Mouse (Mus musculus) limb, embryonic 12.5 days (tissue): ENCODE measurements at regions not wholly inside any gene's neighbourhood (a gene's known extent, or its start where the extent isn't known, plus 50 kb on each side); places are given as distances from the start of the nearest gene placed in this dataset.
"Not testable (repeated sequence)": the region's sequence is repeated elsewhere in the genome, so short reads cannot be mapped to it uniquely, and the experiment has no call there.

Source experiments
- ATAC-seq: fragments of 200-750 bp; cut with Nextera tagmentation; 2 replicates; pipeline ENCODE4 v1.8.0; 2017; ENCODE audit warnings: low read depth, moderate TSS enrichment; ENCODE audit not compliant: insufficient number of reproducible peaks, insufficient read depth, low FRiP score, low TSS enrichment
- H3K27ac ChIP-seq: fragments of 300-500 bp; sonication (generic); 2 replicates; pipeline ENCODE4 v1.5.1; 2016; ENCODE audit warnings: mild to moderate bottlenecking, moderate library complexity
- H3K27me3 ChIP-seq: fragments of 300-500 bp; sonication (generic); 2 replicates; pipeline ENCODE4 v1.6.1; 2016; ENCODE audit warnings: mild to moderate bottlenecking, moderate library complexity
- H3K36me3 ChIP-seq: fragments of 300-500 bp; sonication (generic); 2 replicates; pipeline ENCODE4 v1.6.1; 2016; ENCODE audit warnings: mild to moderate bottlenecking, moderate library complexity
- H3K4me1 ChIP-seq: fragments of 300-500 bp; sonication (generic); replicated peaks from 2 replicates; pipeline ENCODE4 v1.6.1; 2016
- H3K4me2 ChIP-seq: fragments of 300-500 bp; sonication (generic); 2 replicates; pipeline ENCODE4 v1.6.1; 2016; ENCODE audit warnings: mild to moderate bottlenecking, moderate library complexity
- H3K4me3 ChIP-seq: fragments of 300-500 bp; sonication (generic); replicated peaks from 2 replicates; pipeline ENCODE4 v1.5.1; 2016; ENCODE audit warnings: mild to moderate bottlenecking
- H3K9ac ChIP-seq: fragments of 300-500 bp; sonication (generic); replicated peaks from 2 replicates; pipeline ENCODE4 v1.6.1; 2016; ENCODE audit warnings: mild to moderate bottlenecking, moderate library complexity
- H3K9me3 ChIP-seq: fragments of 300-500 bp; sonication (generic); 2 replicates; pipeline ENCODE4 v1.6.1; 2016; ENCODE audit warnings: mild to moderate bottlenecking, moderate library complexity
- WGBS: fragments of 180-500 bp; shearing (Covaris S2); methylation state at CpG from one replicate; pipeline ENCODE4 v1.1.7; 2016; 5-methylcytosine and 5-hydroxymethylcytosine counted together

GRCm38 (mm10) chr5:82733707-82734106 is 621.3 kb downstream of the Tecrl start:
- Histone ChIP-seq H3K4me1 (peaks cover 3% of the 10 kb centered on the region; the same call in 1 of the 2 replicates), H3K27me3 (no peaks in the 10 kb centered on the region), H3K4me3 (no peak overlapping the region), H3K36me3 (no peaks in the 10 kb centered on the region), H3K27ac (no peak overlapping the region), H3K9ac (no peak overlapping the region), H3K4me2 (no peak overlapping the region), H3K9me3 (no peaks in the 10 kb centered on the region)
- ATAC-seq, result no peak
- 67% methylated on average over 3 of the region's 3 CpGs for WGBS

GRCm38 (mm10) chr5:82728240-82728639 is 626.8 kb downstream of the Tecrl start:
- H3K4me1 ChIP-seq, result peaks cover 14% of the 10 kb centered on the region
- ATAC-seq, result no peak
- H3K4me3 ChIP-seq, result no peak overlapping the region
- H3K27me3 ChIP-seq, result no peaks in the 10 kb centered on the region
- H3K4me2 ChIP-seq, result no peak overlapping the region
- H3K9ac ChIP-seq, result no peak overlapping the region
- no peak overlapping the region for H3K27ac ChIP-seq
- WGBS, result 29% methylated on average over 2 of the region's 2 CpGs
- no peaks in the 10 kb centered on the region for H3K9me3 ChIP-seq
- no peaks in the 10 kb centered on the region for H3K36me3 ChIP-seq

DNA sequence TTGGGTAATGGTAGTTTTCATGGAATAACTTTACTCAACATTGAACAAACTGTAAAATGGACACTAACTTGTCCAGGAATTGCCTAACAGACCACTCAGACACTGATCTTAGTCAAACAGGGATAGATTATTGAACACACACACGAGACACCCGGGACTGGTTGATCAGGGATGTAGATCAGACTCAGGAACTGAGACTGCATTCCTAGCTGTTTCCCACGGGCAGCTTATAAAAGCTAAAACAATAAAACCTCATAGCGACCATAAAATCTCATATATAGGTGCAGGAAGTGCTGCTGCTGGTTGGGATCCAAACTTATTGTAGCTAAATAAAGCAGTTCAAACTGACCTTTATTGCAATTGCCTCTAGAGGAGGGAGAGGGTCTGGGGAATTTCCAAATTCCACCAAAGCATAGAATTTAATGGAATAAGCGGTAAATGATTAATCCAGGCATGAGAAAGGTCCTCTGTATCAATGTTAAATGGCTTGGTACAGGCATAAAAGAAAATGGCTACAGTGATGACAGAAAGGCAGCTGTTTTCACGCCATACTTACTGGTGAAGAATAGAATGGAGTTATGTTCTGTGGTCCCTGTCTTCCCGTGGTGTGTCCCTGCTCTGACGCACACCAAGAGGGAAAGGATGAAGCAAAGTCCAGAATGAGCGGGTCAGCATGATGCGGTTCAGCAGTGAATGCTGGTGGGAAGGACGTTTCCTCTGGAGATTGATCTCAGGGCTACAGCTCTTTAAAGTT is 627.6 kb downstream of the Tecrl start:
- Histone ChIP-seq H3K27ac (no peak overlapping the region; the same call in 1 of the 2 replicates), H3K9me3 (no peaks in the 10 kb centered on the region), H3K4me1 (peaks cover 12% of the 10 kb centered on the region), H3K27me3 (no peaks in the 10 kb centered on the region), H3K4me3 (no peak overlapping the region), H3K9ac (no peak overlapping the region), H3K4me2 (peak overlapping the region; percentile 21; the same call in 1 of the 2 replicates), H3K36me3 (no peaks in the 10 kb centered on the region)
- 47% methylated on average over 11 of the region's 11 CpGs for WGBS
- peak; percentile 47 for ATAC-seq

DNA sequence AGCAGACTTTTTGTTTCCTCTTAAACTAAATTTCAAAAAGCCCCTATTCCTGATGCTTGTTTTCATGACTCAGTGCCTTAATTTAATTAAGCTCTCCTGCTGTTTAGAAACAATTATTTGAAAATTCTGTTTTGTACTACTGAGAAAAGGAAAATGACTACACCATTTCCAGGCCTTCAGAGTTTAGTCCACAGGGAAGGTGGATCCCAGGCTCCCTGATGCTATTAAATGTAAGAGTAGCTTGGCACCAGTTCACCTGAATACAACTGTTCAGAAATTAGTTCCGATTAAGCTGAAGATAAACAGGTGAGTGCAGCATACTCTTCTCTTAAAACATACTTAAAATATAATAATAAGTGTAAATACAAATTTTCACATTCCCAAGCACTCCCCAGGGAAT is 639.3 kb downstream of the Tecrl start:
- WGBS, result 78% methylated on average over 1 of the region's 1 CpGs

GRCm38 (mm10) chr5:82699666-82700065 is 655.3 kb downstream of the Tecrl start:
- H3K9ac ChIP-seq, ATAC-seq, H3K4me3 ChIP-seq, H3K4me2 ChIP-seq, H3K9me3 ChIP-seq, H3K27ac ChIP-seq, H3K36me3 ChIP-seq, H3K27me3 ChIP-seq, H3K4me1 ChIP-seq: not testable (repeated sequence)

More for the DNA sequence above, 639.3 kb downstream of the Tecrl start:
- H3K4me2 ChIP-seq, result no peak overlapping the region
- H3K27me3 ChIP-seq, result no peaks in the 10 kb centered on the region
- no peak for ATAC-seq
- H3K4me3 ChIP-seq, result no peak overlapping the region
- no peak overlapping the region for H3K9ac ChIP-seq
- H3K4me1 ChIP-seq, result no peaks in the 10 kb centered on the region
- H3K36me3 ChIP-seq, result no peaks in the 10 kb centered on the region
- no peak overlapping the region for H3K27ac ChIP-seq
- no peaks in the 10 kb centered on the region for H3K9me3 ChIP-seq

DNA sequence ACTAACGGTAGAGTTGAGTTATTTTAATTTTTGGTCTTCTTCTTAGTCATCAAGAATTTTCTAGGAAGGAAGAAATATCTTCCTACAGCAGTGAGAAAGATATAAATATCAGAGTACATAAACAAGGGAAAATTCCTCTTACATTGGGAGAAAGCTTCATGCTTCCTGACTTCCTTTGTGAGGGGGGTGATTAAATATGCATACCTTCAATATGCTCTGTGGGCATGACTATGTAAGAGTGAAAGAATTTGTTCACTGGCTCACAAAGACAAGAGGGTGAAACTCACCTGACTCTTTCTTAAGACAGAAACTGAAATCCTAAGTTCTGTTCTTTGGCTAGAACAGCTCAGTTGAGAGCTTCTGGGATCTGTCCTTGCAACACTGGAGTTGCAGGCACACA is 656.1 kb downstream of the Tecrl start:
- Histone ChIP-seq H3K4me2 (no peak overlapping the region), H3K4me3 (no peak overlapping the region), H3K9ac (no peak overlapping the region), H3K27ac (no peak overlapping the region), H3K36me3 (no peaks in the 10 kb centered on the region), H3K9me3 (no peaks in the 10 kb centered on the region), H3K27me3 (no peaks in the 10 kb centered on the region), H3K4me1 (no peaks in the 10 kb centered on the region)
- 85% methylated on average over 1 of the region's 1 CpGs for WGBS
- no peak for ATAC-seq

- no peak overlapping the region for H3K27ac ChIP-seq
- H3K9ac ChIP-seq, result no peak overlapping the region
- H3K9me3 ChIP-seq, result no peaks in the 10 kb centered on the region
- no peaks in the 10 kb centered on the region for H3K27me3 ChIP-seq
- 90% methylated on average over 1 of the region's 1 CpGs for WGBS
- H3K4me2 ChIP-seq, result no peak overlapping the region
- H3K4me1 ChIP-seq, result no peaks in the 10 kb centered on the region
- no peaks in the 10 kb centered on the region for H3K36me3 ChIP-seq
- ATAC-seq, result no peak
- no peak overlapping the region for H3K4me3 ChIP-seq
Measured at GRCm38 (mm10) chr5:82683437-82683836, 671.6 kb downstream of the Tecrl start.

DNA sequence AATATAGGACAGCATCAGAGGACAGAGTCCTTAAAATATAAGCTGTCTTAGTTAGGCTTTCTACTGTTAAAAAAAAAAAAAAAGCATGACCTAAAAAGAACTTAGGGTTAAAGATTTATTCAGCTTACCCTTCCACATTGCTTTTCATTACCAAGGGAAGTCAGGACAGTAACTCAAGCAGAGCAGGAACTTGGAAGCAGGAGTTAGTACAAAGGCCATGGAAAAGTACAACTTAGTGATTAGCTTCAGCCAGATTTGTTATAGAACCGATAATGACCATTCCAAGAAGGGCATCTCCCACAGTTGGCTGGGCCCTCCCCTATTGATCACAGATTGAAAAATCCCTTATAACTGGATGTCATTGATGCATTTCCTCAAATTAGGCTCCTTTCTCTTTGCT is 690.9 kb downstream of the Tecrl start:
- Histone ChIP-seq H3K27ac (no peak overlapping the region), H3K4me1 (no peaks in the 10 kb centered on the region), H3K4me2 (no peak overlapping the region), H3K4me3 (no peak overlapping the region), H3K36me3 (no peaks in the 10 kb centered on the region), H3K27me3 (no peaks in the 10 kb centered on the region), H3K9ac (no peak overlapping the region), H3K9me3 (no peaks in the 10 kb centered on the region)
- 97% methylated on average over 1 of the region's 1 CpGs for WGBS
- ATAC-seq, result no peak

DNA sequence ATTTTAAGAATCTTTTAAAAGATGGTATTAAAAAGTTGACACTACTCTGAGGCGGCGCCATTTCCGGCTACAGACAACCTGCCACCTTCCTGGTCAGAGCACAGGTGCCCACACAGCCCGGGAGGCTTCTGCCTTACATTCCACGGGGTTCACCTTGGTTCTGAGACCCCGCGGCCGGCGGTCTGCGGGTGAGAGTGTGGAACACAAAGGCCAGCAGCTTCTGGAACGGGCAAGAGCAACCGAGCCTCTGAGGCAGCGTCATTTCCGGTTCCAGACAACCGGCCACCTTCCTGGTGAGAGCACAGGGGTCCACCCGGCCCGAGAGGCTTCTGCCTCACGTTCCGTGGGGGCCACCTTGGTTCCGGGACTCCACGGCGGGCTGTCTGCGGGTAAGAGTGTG is 701.4 kb downstream of the Tecrl start:
- H3K4me1 ChIP-seq, result not testable (repeated sequence)

DNA sequence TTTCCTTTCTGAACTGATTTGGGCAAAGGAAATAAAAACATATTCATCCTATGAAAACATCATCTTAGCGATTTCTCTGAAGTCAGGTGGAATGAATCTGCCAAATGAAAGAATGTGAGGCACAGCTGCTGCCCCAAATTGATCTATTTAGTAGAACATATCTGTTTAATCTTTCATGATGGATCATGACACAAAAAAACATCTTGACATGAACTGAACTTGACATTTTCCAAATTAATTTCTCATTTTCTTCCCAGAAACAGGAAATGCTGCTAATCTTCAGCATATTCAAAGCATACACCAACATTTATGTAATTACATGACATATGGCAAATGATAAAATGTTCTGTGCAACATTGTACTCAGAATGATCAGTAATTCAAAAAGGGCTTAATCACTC is 734.9 kb downstream of the Tecrl start:
- Histone ChIP-seq H3K4me2 (no peak overlapping the region), H3K4me3 (no peak overlapping the region), H3K4me1 (no peaks in the 10 kb centered on the region), H3K9ac (no peak overlapping the region), H3K36me3 (no peaks in the 10 kb centered on the region), H3K9me3 (no peaks in the 10 kb centered on the region), H3K27ac (no peak overlapping the region), H3K27me3 (no peaks in the 10 kb centered on the region)
- WGBS, result 92% methylated on average over 1 of the region's 1 CpGs
- ATAC-seq, result no peak

More for the DNA sequence above, 701.4 kb downstream of the Tecrl start:
- not testable (repeated sequence) for H3K4me3 ChIP-seq, H3K9me3 ChIP-seq, H3K36me3 ChIP-seq, H3K4me2 ChIP-seq, H3K9ac ChIP-seq, H3K27me3 ChIP-seq, ATAC-seq, H3K27ac ChIP-seq
- WGBS, result 93% methylated on average over 21 of the region's 23 CpGs
